Mouse (Mus musculus) G1E (cell line): ENCODE data around the gene Tmed6. TPM values are rescaled to one million over a fixed set of nuclear protein-coding genes. Genes with fewer than 3 reads are reported as not detected.
A peak's percentile ranks its signal among the peaks of the same experiment; 100 is the strongest.

Experiments
- ATAC-seq: 2 replicates; pipeline ENCODE4 v1.8.0; 2016; ENCODE audit warnings: mild to moderate bottlenecking; ENCODE audit not compliant: insufficient number of reproducible peaks, poor library complexity, low FRiP score, severe bottlenecking; ENCODE audit errors: extremely low read depth
- DNase-seq: peaks from one replicate; pipeline ENCODE4 v3.0.0; 2012; ENCODE audit warnings: low spot score
- H3K27me3 ChIP-seq: 2 replicates; pipeline ENCODE4 v1.6.1; 2012; ENCODE audit warnings: mild to moderate bottlenecking, low read length, inconsistent platforms; ENCODE audit not compliant: insufficient read depth
- H3K36me3 ChIP-seq: replicated peaks from 2 replicates; pipeline ENCODE3; 2012; ENCODE audit warnings: mild to moderate bottlenecking, inconsistent platforms
- H3K4me1 ChIP-seq: 2 replicates; pipeline ENCODE4 v1.6.1; 2012; ENCODE audit warnings: low read depth, low read length, inconsistent platforms, mixed read lengths; ENCODE audit not compliant: insufficient read depth
- H3K4me3 ChIP-seq: 2 replicates; pipeline ENCODE4 v1.5.1; 2012; ENCODE audit warnings: low read depth, mild to moderate bottlenecking, inconsistent platforms, low read length, moderate library complexity, mixed read lengths
- H3K9me3 ChIP-seq: replicated peaks from 2 replicates; pipeline ENCODE4 v1.6.1; 2012; ENCODE audit warnings: inconsistent platforms
- CTCF ChIP-seq: IDR thresholded peaks from 2 replicates; pipeline ENCODE4 v1.5.1; 2012; ENCODE audit warnings: low read depth, low read length, inconsistent platforms, mixed read lengths
- GATA1 ChIP-seq: IDR thresholded peaks from 2 replicates; pipeline ENCODE4 v1.6.1; 2012; ENCODE audit warnings: borderline replicate concordance, low read length, inconsistent platforms, mixed read lengths
- GATA2 ChIP-seq: IDR thresholded peaks from 2 replicates; pipeline ENCODE4 v1.6.1; 2012; ENCODE audit warnings: low read depth, low read length, inconsistent platforms, borderline replicate concordance
- POLR2AphosphoS5 ChIP-seq: IDR thresholded peaks from 2 replicates; pipeline ENCODE4 v1.6.1; 2012; ENCODE audit warnings: low read depth, low read length, inconsistent platforms; ENCODE audit not compliant: insufficient replicate concordance
- TAL1 ChIP-seq: conservative IDR thresholded peaks from 2 replicates; pipeline ENCODE4 v1.6.1; 2012; ENCODE audit warnings: low read depth, low read length, inconsistent platforms, mixed read lengths
- polyA plus RNA-seq: library from polyadenylated mRNA; stranded (reverse); fragments of >175 nt; gene quantifications from 2 replicates; pipeline ENCODE4 v1.2.3, GENCODE M21; 2012
- total RNA-seq, 2 experiments: library from RNA; stranded (forward) in 1 of 2; stranded (reverse) in 1 of 2; fragments of 200-1000 nt in 1 of 2; fragments of >200 nt in 1 of 2; fragmentation: Nextera tagmentation in 1 of 2; gene quantifications; 2 replicates each; pipeline ENCODE4 v1.2.3; 2014 to 2017

Tmed6 gene
- total RNA-seq (2014; fragmentation: Nextera tagmentation) (not detected in 2 replicates), total RNA-seq (2017) (not detected in 2 replicates), polyA plus RNA-seq (not detected in 2 replicates)

GRCm38 (mm10) chr8:107065511-107066496 lies at the start of gene Tmed6:
Tmed6 (minus strand) TSS chr8:107065644.
- DNase-seq = peak; percentile 28
- peaks cover 22% of the 10 kb centered on the region for H3K4me1 ChIP-seq
- peaks cover 8% of the 10 kb centered on the region for H3K27me3 ChIP-seq
- peak; percentile 75 for ATAC-seq
- peaks cover 31% of the 10 kb centered on the region for H3K36me3 ChIP-seq
- TF ChIP-seq TAL1 (no peak), GATA1 (no peak), CTCF (no peak), GATA2 (no peak), POLR2AphosphoS5 (no peak)
- H3K9me3 ChIP-seq = no peaks in the 10 kb centered on the region
- no peak within 1 kb of the TSS for H3K4me3 ChIP-seq

GRCm38 (mm10) chr8:107115008-107115320 lies 49.5 kb upstream of the Tmed6 start:
- Histone ChIP-seq H3K27me3 (no peaks in the 10 kb centered on the region), H3K4me1 (peaks cover 44% of the 10 kb centered on the region), H3K9me3 (no peaks in the 10 kb centered on the region), H3K4me3 (peak overlapping the region; percentile 56; the same call in 1 of the 2 replicates), H3K36me3 (no peaks in the 10 kb centered on the region)
- ATAC-seq (no peak), DNase-seq (no peak)
- TF ChIP-seq GATA2 (no peak), CTCF (no peak), POLR2AphosphoS5 (no peak), GATA1 (no peak)

GRCm38 (mm10) chr8:107114150-107115007 lies 48.9 kb upstream of the Tmed6 start:
- DNase-seq = peak; percentile 24
- peaks cover 42% of the 10 kb centered on the region for H3K4me1 ChIP-seq

GRCm38 (mm10) chr8:107113209-107113608 lies 47.8 kb upstream of the Tmed6 start:
- no peaks in the 10 kb centered on the region for H3K36me3 ChIP-seq
- H3K27me3 ChIP-seq = peaks cover 6% of the 10 kb centered on the region; the same call in 1 of the 2 replicates
- no peaks in the 10 kb centered on the region for H3K9me3 ChIP-seq
- TF ChIP-seq CTCF (no peak), TAL1 (no peak), GATA2 (no peak), POLR2AphosphoS5 (no peak), GATA1 (no peak)
- H3K4me1 ChIP-seq = peaks cover 36% of the 10 kb centered on the region
- ATAC-seq (no peak), DNase-seq (no peak)
- no peak overlapping the region for H3K4me3 ChIP-seq

More at GRCm38 (mm10) chr8:107114150-107115007, 48.9 kb upstream of the Tmed6 start:
- peaks cover under 1% of the 10 kb centered on the region; the same call in 1 of the 2 replicates for H3K27me3 ChIP-seq
- TF ChIP-seq CTCF = no peak
- TF ChIP-seq GATA2 = no peak
- no peak for TF ChIP-seq GATA1
- TF ChIP-seq POLR2AphosphoS5 = no peak
- no peak for TF ChIP-seq TAL1
- no peaks in the 10 kb centered on the region for H3K36me3 ChIP-seq
- ATAC-seq = peak; percentile 55
- no peaks in the 10 kb centered on the region for H3K9me3 ChIP-seq
- peak overlapping the region; percentile 56; the same call in 1 of the 2 replicates for H3K4me3 ChIP-seq

- H3K4me3 ChIP-seq = no peak overlapping the region
- TF ChIP-seq POLR2AphosphoS5 = no peak
- no peak for TF ChIP-seq GATA2
- no peak for TF ChIP-seq CTCF
- no peak for TF ChIP-seq TAL1
- no peak for TF ChIP-seq GATA1
- H3K27me3 ChIP-seq = peaks cover 10% of the 10 kb centered on the region; the same call in 1 of the 2 replicates
- H3K36me3 ChIP-seq = no peaks in the 10 kb centered on the region
- DNase-seq (no peak), ATAC-seq (no peak)
- peaks cover 34% of the 10 kb centered on the region for H3K4me1 ChIP-seq
- no peaks in the 10 kb centered on the region for H3K9me3 ChIP-seq
Observed at GRCm38 (mm10) chr8:107111340-107112105, 46.1 kb upstream of the Tmed6 start.
